In genomic region chr17:45970741-45971550, GRCm38 (mm10) we compare ENCODE assay signal across 14 mouse cellular contexts.
DNase-seq lines count a peak whose midpoint lies in the region; ATAC-seq and TF ChIP-seq lines count a peak whose summit lies in the region.
"Had no signal": no experiment of that assay in that cellular context is flagged by ENCODE, and none has a peak within 500 bp of the region (broad histone marks: within the 10 kb centered on the region; RNA-seq: fewer than 3 reads in every experiment).

No protein-coding gene starts in this region.

- 83% methylated on average over 17 of the region's 17 CpGs for WGBS in midbrain, embryonic 10.5 days
- WGBS in midbrain, embryonic 14.5 days = 85% methylated on average over 17 of the region's 17 CpGs
- WGBS in lung, adult 2 months = 59% methylated on average over 17 of the region's 17 CpGs
- WGBS in stomach, postnatal 0 days = 55% methylated on average over 17 of the region's 17 CpGs

- TF ChIP-seq EP300 in stomach, postnatal 0 days (optimal IDR thresholded peaks at IDR 0.05) = no peak

- H3K27ac ChIP-seq in midbrain, embryonic 10.5 days (replicated peaks) = 0 out of 2 replicates have a peak overlapping the region, but pooled peaks have one; percentile 17
- no peak overlapping the region for H3K27ac ChIP-seq in midbrain, embryonic 14.5 days (replicated peaks; ENCODE audit: low read depth, low read length)
- peak overlapping the region; percentile 74 for H3K27ac ChIP-seq in stomach, postnatal 0 days (replicated peaks)
- H3K27ac ChIP-seq: forebrain, embryonic 15.5 days; kidney, postnatal 0 days; left cerebral cortex, adult 2 months had no signal

- H3K9me3 ChIP-seq in midbrain, embryonic 10.5 days (replicated peaks) = no peaks in the 10 kb centered on the region
- H3K9me3 ChIP-seq in midbrain, embryonic 14.5 days (ENCODE audit: control insufficient read depth, low read length) = no peaks in the 10 kb centered on the region
- no peaks in the 10 kb centered on the region for H3K9me3 ChIP-seq in stomach, postnatal 0 days (ENCODE audit: control insufficient read depth, low read length)
- H3K9me3 ChIP-seq: forebrain, embryonic 15.5 days had no signal

- DNase-seq in adrenal gland, adult 2 months = peak; percentile 23
- no peak for DNase-seq in adrenal gland, postnatal 36 days
- DNase-seq in midbrain, embryonic 10.5 days (ENCODE audit: low spot score) = no peak
- DNase-seq in midbrain, embryonic 14.5 days = no peak
- peak; percentile 71 for DNase-seq in lung, adult 2 months
- DNase-seq in stomach, postnatal 0 days (ENCODE audit: low spot score) = peak; percentile 54
- DNase-seq in frontal cortex, postnatal 25 days (ENCODE audit: low spot score in 2 of 2) = no peak
- no peak for DNase-seq in heart, adult 18-20 months
- DNase-seq: cerebellum, adult 8-10 months; heart, postnatal 36 days; spleen, adult 18-20 months had no signal

- no peak overlapping the region for H3K4me2 ChIP-seq in midbrain, embryonic 14.5 days (ENCODE audit: low read length)
- no peak overlapping the region for H3K4me2 ChIP-seq in stomach, postnatal 0 days (replicated peaks; ENCODE audit: low read depth)
- H3K4me2 ChIP-seq: forebrain, embryonic 15.5 days had no signal

- ATAC-seq in midbrain, embryonic 14.5 days (ENCODE audit: low FRiP score, low TSS enrichment) = no peak
- ATAC-seq in stomach, postnatal 0 days (ENCODE audit: low FRiP score, low TSS enrichment) = no peak
- ATAC-seq: forebrain, embryonic 15.5 days had no signal

- H3K36me3 ChIP-seq in midbrain, embryonic 10.5 days = no peaks in the 10 kb centered on the region
- no peaks in the 10 kb centered on the region for H3K36me3 ChIP-seq in midbrain, embryonic 14.5 days (ENCODE audit: control insufficient read depth, insufficient read depth, low read length)
- no peaks in the 10 kb centered on the region for H3K36me3 ChIP-seq in stomach, postnatal 0 days (ENCODE audit: control insufficient read depth, insufficient read depth, low read length)
- H3K36me3 ChIP-seq: forebrain, embryonic 15.5 days had no signal

- no peak overlapping the region for H3K9ac ChIP-seq in midbrain, embryonic 14.5 days (replicated peaks; ENCODE audit: low read length)
- H3K9ac ChIP-seq in stomach, postnatal 0 days (ENCODE audit: low read length) = no peak overlapping the region
- H3K9ac ChIP-seq: forebrain, embryonic 15.5 days had no signal

- H3K4me3 ChIP-seq in midbrain, embryonic 10.5 days = no peak overlapping the region
- no peak overlapping the region for H3K4me3 ChIP-seq in midbrain, embryonic 14.5 days (replicated peaks; ENCODE audit: low read depth, low read length)
- H3K4me3 ChIP-seq in lung, adult 2 months (replicated peaks; ENCODE audit: extremely low read depth, low read depth, low read length) = no peak overlapping the region
- H3K4me3 ChIP-seq in stomach, postnatal 0 days (ENCODE audit: low read depth, low read length) = no peak overlapping the region
- H3K4me3 ChIP-seq: forebrain, embryonic 15.5 days; left cerebral cortex, adult 2 months had no signal

- no peaks in the 10 kb centered on the region for H3K27me3 ChIP-seq in midbrain, embryonic 10.5 days (ENCODE audit: low read depth, poor library complexity, severe bottlenecking)
- no peaks in the 10 kb centered on the region for H3K27me3 ChIP-seq in midbrain, embryonic 14.5 days (ENCODE audit: control insufficient read depth, insufficient read depth, low read length)
- H3K27me3 ChIP-seq in stomach, postnatal 0 days (ENCODE audit: control insufficient read depth, insufficient read depth, low read length) = no peaks in the 10 kb centered on the region
- H3K27me3 ChIP-seq: forebrain, embryonic 15.5 days had no signal

- peaks cover 17% of the 10 kb centered on the region for H3K4me1 ChIP-seq in midbrain, embryonic 10.5 days
- H3K4me1 ChIP-seq in midbrain, embryonic 14.5 days (ENCODE audit: control insufficient read depth, insufficient read depth, low read length) = no peaks in the 10 kb centered on the region
- 0 out of 2 replicates have a peak, but pooled peaks cover 2% of the 10 kb centered on the region for H3K4me1 ChIP-seq in lung, adult 2 months (ENCODE audit: control insufficient read depth, insufficient read depth, low read length)
- H3K4me1 ChIP-seq in stomach, postnatal 0 days (replicated peaks; ENCODE audit: control insufficient read depth, insufficient read depth) = 0 out of 2 replicates have a peak, but pooled peaks cover 5% of the 10 kb centered on the region
- H3K4me1 ChIP-seq: forebrain, embryonic 15.5 days had no signal

- no peak for TF ChIP-seq CTCF in lung, adult 2 months (IDR thresholded peaks at IDR 0.05; ENCODE audit: insufficient read depth, low read length)
- TF ChIP-seq CTCF in stomach, postnatal 0 days (IDR thresholded peaks at IDR 0.05; ENCODE audit: low read depth) = no peak

- 0 out of 2 replicates have a peak, but pooled peaks have one; percentile 3 for TF ChIP-seq POLR2A in lung, adult 2 months (IDR thresholded peaks at IDR 0.05; ENCODE audit: borderline replicate concordance, extremely low read depth, low read depth, low read length)

Comparison
In these comparisons a context has a peak if more than half of its experiments do, and no peak if none do; other contexts are left out.
1. DNase-seq: peak in adrenal gland, adult 2 months (single experiment), lung, adult 2 months (single experiment) and stomach, postnatal 0 days (single experiment); none in adrenal gland, postnatal 36 days (0 of 2), midbrain, embryonic 10.5 days (single experiment), midbrain, embryonic 14.5 days (single experiment), frontal cortex, postnatal 25 days (0 of 2) and heart, adult 18-20 months (0 of 2).